Mouse (Mus musculus): Measurements from ENCODE around the gene Cldn13. TPM values are rescaled to one million over a fixed set of nuclear protein-coding genes. Genes with fewer than 3 reads are reported as not detected.
"Not testable (repeated sequence)": the region's sequence is repeated elsewhere in the genome, so short reads cannot be mapped to it uniquely, and the experiment has no call there.

Cldn13 gene
- polyA plus RNA-seq, 2 experiments, result 0.33 TPM; not detected in 1

GRCm38 (mm10) chr5:134946063-134946856 lies 30.9 kb upstream of the Cldn13 start:
- no peak overlapping the region for H3K27ac ChIP-seq (replicated peaks; ENCODE audit: low read depth, low read length)
- no peak for TF ChIP-seq POLR2A (IDR thresholded peaks at IDR 0.05; ENCODE audit: borderline replicate concordance, extremely low read depth, insufficient read depth, insufficient read length)
- no peaks in the 10 kb centered on the region for H3K36me3 ChIP-seq (ENCODE audit: control insufficient read depth, insufficient read depth, low read length)
- no peaks in the 10 kb centered on the region for H3K9me3 ChIP-seq (ENCODE audit: control insufficient read depth, low read length)
- DNase-seq (ENCODE audit: low spot score), result no peak
- H3K4me2 ChIP-seq (replicated peaks; ENCODE audit: low read depth, low read length, severe bottlenecking), result peak overlapping the region; percentile 15; the same call in 1 of the 2 replicates
- H3K9ac ChIP-seq (ENCODE audit: low read depth, low read length, severe bottlenecking), result peak overlapping the region; percentile 34
- no peak for ATAC-seq (ENCODE audit: low FRiP score, low read depth)
- peaks cover 10% of the 10 kb centered on the region; the same call in 1 of the 2 replicates for H3K4me1 ChIP-seq (ENCODE audit: control insufficient read depth, insufficient read depth, low read length)
- 21% methylated on average over 43 of the region's 43 CpGs for WGBS
- H3K27me3 ChIP-seq (ENCODE audit: control insufficient read depth, insufficient read depth, low read length), result peaks cover 24% of the 10 kb centered on the region; the same call in 1 of the 2 replicates
- peak overlapping the region; percentile 26 for H3K4me3 ChIP-seq (replicated peaks; ENCODE audit: low read length)

DNA sequence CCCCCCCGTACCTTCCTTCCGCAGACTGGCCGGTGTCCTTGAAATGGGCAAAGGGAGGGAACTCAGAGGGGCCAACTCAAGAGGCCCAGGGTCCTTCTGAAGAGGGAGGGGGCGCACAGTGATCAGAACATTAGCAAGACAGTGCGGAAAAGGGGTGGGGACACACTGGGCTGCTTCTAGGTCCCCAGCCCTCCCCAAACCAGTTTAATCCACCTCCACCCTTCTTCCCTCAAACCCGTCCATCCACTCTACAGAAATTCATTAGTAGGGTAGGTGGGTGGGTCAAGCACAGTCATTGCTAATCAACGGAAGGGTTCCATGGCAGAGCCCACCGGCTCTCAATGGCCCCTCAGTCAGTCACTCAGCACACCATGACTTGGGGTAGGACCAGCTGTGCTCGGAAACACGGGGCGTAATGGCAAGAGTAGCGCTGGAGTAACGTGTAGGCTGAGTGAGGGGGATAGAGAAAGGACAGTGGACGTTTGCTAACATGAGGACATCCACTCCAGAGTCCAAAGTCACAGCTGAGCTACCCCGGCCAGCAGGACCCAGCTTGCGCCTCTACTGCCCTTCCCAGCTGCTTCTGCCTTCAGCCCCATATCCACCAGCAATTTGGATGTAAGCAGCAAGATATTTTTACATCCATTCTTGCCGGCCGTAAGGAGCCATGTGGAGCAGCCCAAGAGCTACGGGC lies 30.1 kb upstream of the Cldn13 start:
- no peak for ATAC-seq (ENCODE audit: low FRiP score, low read depth)
- Histone ChIP-seq H3K9ac (ENCODE audit: low read depth, low read length, severe bottlenecking) (peak overlapping the region; percentile 34; the same call in 1 of the 2 replicates), H3K36me3 (ENCODE audit: control insufficient read depth, insufficient read depth, low read length) (no peaks in the 10 kb centered on the region), H3K9me3 (ENCODE audit: control insufficient read depth, low read length) (no peaks in the 10 kb centered on the region), H3K27ac (replicated peaks; ENCODE audit: low read depth, low read length) (no peak overlapping the region), H3K27me3 (ENCODE audit: control insufficient read depth, insufficient read depth, low read length) (peaks cover 24% of the 10 kb centered on the region; the same call in 1 of the 2 replicates), H3K4me1 (ENCODE audit: control insufficient read depth, insufficient read depth, low read length) (peaks cover 7% of the 10 kb centered on the region; the same call in 1 of the 2 replicates), H3K4me2 (replicated peaks; ENCODE audit: low read depth, low read length, severe bottlenecking) (peak overlapping the region; percentile 15; the same call in 1 of the 2 replicates), H3K4me3 (replicated peaks; ENCODE audit: low read length) (peak overlapping the region; percentile 26)
- no peak for TF ChIP-seq POLR2A (IDR thresholded peaks at IDR 0.05; ENCODE audit: borderline replicate concordance, extremely low read depth, insufficient read depth, insufficient read length)
- no peak for DNase-seq (ENCODE audit: low spot score)
- 40% methylated on average over 16 of the region's 19 CpGs for WGBS

- no peak overlapping the region for H3K9ac ChIP-seq (ENCODE audit: low read depth, low read length, severe bottlenecking)
- no peak overlapping the region for H3K27ac ChIP-seq (replicated peaks; ENCODE audit: low read depth, low read length)
- no peak for TF ChIP-seq POLR2A (IDR thresholded peaks at IDR 0.05; ENCODE audit: borderline replicate concordance, extremely low read depth, insufficient read depth, insufficient read length)
- no peak for DNase-seq (ENCODE audit: low spot score)
- H3K4me1 ChIP-seq (ENCODE audit: control insufficient read depth, insufficient read depth, low read length), result peaks cover 7% of the 10 kb centered on the region; the same call in 1 of the 2 replicates
- H3K36me3 ChIP-seq (ENCODE audit: control insufficient read depth, insufficient read depth, low read length), result no peaks in the 10 kb centered on the region
- ATAC-seq (ENCODE audit: low FRiP score, low read depth), result no peak
- H3K9me3 ChIP-seq (ENCODE audit: control insufficient read depth, low read length), result no peaks in the 10 kb centered on the region
- no peak overlapping the region for H3K4me2 ChIP-seq (replicated peaks; ENCODE audit: low read depth, low read length, severe bottlenecking)
- H3K27me3 ChIP-seq (ENCODE audit: control insufficient read depth, insufficient read depth, low read length), result peaks cover 24% of the 10 kb centered on the region; the same call in 1 of the 2 replicates
- 75% methylated on average over 5 of the region's 5 CpGs for WGBS
- H3K4me3 ChIP-seq (replicated peaks; ENCODE audit: low read length), result no peak overlapping the region
Observed at GRCm38 (mm10) chr5:134944179-134944578, 28.9 kb upstream of the Cldn13 start.

DNA sequence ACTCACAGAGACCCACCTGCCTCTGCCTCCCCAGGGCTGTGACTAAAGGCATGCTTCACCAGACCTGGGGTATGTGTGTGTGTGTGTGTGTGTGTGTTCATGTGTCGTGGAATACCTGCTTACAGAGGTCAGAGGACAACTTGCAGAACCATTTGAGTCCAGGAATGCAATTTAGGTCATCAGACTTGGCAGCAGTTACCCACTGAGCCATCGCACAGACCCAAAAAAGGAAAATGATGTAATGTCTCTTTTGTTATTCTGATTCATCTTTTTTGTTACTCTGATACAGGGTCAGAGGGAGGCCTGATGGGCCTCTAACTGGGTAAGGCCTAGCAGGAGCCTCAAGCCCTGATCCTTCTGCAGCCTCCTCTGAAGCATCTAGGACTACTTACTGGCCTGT lies 27.4 kb upstream of the Cldn13 start:
- WGBS, result 79% methylated on average over 2 of the region's 2 CpGs
- no peak overlapping the region for H3K9ac ChIP-seq (ENCODE audit: low read depth, low read length, severe bottlenecking)
- ATAC-seq (ENCODE audit: low FRiP score, low read depth) (no peak), DNase-seq (ENCODE audit: low spot score) (no peak)
- H3K27me3 ChIP-seq (ENCODE audit: control insufficient read depth, insufficient read depth, low read length), result peaks cover 24% of the 10 kb centered on the region; the same call in 1 of the 2 replicates
- peaks cover 7% of the 10 kb centered on the region; the same call in 1 of the 2 replicates for H3K4me1 ChIP-seq (ENCODE audit: control insufficient read depth, insufficient read depth, low read length)
- no peaks in the 10 kb centered on the region for H3K36me3 ChIP-seq (ENCODE audit: control insufficient read depth, insufficient read depth, low read length)
- no peaks in the 10 kb centered on the region for H3K9me3 ChIP-seq (ENCODE audit: control insufficient read depth, low read length)
- H3K4me2 ChIP-seq (replicated peaks; ENCODE audit: low read depth, low read length, severe bottlenecking), result no peak overlapping the region
- no peak overlapping the region for H3K4me3 ChIP-seq (replicated peaks; ENCODE audit: low read length)
- no peak for TF ChIP-seq POLR2A (IDR thresholded peaks at IDR 0.05; ENCODE audit: borderline replicate concordance, extremely low read depth, insufficient read depth, insufficient read length)
- no peak overlapping the region for H3K27ac ChIP-seq (replicated peaks; ENCODE audit: low read depth, low read length)

DNA sequence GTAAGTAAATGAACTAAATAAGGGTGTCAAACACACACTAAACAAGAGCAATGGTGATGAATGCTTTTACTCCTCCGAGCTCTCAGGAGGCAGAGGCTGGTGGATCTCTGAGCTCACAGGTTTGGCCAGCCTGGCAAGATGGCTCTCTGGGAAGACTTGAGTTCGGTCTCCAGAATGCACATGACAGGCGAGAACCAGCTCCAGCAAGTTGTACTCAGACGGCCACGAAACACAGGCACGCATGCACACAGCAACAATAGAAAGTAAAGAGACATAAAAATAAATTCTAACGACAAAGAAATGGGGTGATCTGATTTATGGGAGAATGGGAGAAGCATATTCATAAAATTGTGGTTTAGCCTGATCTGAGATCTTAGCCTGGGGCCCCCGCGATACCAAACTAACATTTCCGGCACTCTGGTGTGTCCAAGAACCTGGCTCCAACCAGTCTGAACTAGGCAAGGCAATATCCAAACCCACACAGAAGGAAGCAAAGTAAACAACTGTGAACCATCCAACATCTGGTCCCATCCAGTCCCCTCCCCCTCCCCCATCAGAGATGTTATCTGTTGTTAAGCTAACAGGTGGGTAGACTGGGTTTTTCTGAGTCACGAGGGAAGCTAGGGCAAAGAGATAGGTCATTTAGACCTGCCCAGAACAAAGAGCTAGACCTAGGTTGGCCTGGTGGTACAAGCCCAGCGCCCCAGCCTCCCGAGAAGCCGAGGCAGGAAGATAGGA lies 26.3 kb upstream of the Cldn13 start:
- Histone ChIP-seq H3K9me3 (ENCODE audit: control insufficient read depth, low read length) (no peaks in the 10 kb centered on the region), H3K9ac (ENCODE audit: low read depth, low read length, severe bottlenecking) (no peak overlapping the region), H3K4me2 (replicated peaks; ENCODE audit: low read depth, low read length, severe bottlenecking) (no peak overlapping the region), H3K36me3 (ENCODE audit: control insufficient read depth, insufficient read depth, low read length) (no peaks in the 10 kb centered on the region), H3K27ac (replicated peaks; ENCODE audit: low read depth, low read length) (no peak overlapping the region), H3K27me3 (ENCODE audit: control insufficient read depth, insufficient read depth, low read length) (peaks cover 16% of the 10 kb centered on the region; the same call in 1 of the 2 replicates), H3K4me3 (replicated peaks; ENCODE audit: low read length) (no peak overlapping the region), H3K4me1 (ENCODE audit: control insufficient read depth, insufficient read depth, low read length) (peaks cover 4% of the 10 kb centered on the region; the same call in 1 of the 2 replicates)
- no peak for DNase-seq (ENCODE audit: low spot score)
- 67% methylated on average over 14 of the region's 14 CpGs for WGBS
- no peak for ATAC-seq (ENCODE audit: low FRiP score, low read depth)
- no peak for TF ChIP-seq POLR2A (IDR thresholded peaks at IDR 0.05; ENCODE audit: borderline replicate concordance, extremely low read depth, insufficient read depth, insufficient read length)

DNA sequence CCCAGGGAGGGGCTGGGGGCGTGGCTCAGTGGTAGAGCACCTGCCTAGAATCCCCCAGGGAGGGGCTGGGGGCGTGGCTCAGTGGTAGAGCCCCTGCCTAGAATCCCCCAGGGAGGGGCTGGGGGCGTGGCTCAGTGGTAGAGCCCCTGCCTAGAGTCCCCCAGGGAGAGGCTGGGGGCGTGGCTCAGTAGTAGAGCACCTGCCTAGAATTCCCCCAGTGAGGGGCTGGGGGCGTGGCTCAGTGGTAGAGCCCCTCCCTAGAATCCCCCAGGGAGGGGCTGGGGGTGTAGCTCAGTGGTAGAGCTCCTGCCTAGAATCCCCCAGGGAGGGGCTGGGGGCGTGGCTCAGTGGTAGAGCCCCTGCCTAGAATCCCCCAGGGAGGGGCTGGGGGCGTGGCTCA lies 24.2 kb upstream of the Cldn13 start:
- H3K27ac ChIP-seq (replicated peaks; ENCODE audit: low read depth, low read length); H3K9ac ChIP-seq (ENCODE audit: low read depth, low read length, severe bottlenecking); H3K4me2 ChIP-seq (replicated peaks; ENCODE audit: low read depth, low read length, severe bottlenecking); H3K27me3 ChIP-seq (ENCODE audit: control insufficient read depth, insufficient read depth, low read length); H3K4me1 ChIP-seq (ENCODE audit: control insufficient read depth, insufficient read depth, low read length); ATAC-seq (ENCODE audit: low FRiP score, low read depth); H3K9me3 ChIP-seq (ENCODE audit: control insufficient read depth, low read length); DNase-seq (ENCODE audit: low spot score); H3K4me3 ChIP-seq (replicated peaks; ENCODE audit: low read length); H3K36me3 ChIP-seq (ENCODE audit: control insufficient read depth, insufficient read depth, low read length): not testable (repeated sequence)
- 86% methylated on average over 2 of the region's 7 CpGs for WGBS
